Mouse (Mus musculus): ENCODE data around the gene Mrps34.
A peak's percentile ranks its signal among the peaks of the same experiment; 100 is the strongest.
"Not testable (repeated sequence)": the region's sequence is repeated elsewhere in the genome, so short reads cannot be mapped to it uniquely, and the experiment has no call there.

The Mrps34 gene

DNA sequence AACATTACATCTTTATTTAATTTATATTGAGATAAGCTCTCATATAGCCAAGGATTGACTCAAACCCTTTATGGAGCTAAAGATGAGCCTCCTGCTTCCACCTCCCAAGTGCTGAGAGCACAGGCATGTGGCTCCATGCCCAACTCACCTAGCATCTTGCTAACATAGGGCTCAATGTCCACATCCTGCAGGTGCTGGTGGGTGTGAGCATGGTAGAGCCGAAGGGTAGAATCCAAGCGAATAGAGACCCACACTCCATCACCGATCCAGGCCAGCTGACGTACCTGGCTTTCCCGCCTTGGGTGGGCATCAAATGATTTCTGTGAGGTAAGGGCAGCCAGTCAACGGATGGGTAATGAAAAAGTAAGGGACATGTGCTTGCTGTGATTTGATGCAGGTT is 5.1 kb downstream of the Mrps34 start:
- DNase-seq: no peak

DNA sequence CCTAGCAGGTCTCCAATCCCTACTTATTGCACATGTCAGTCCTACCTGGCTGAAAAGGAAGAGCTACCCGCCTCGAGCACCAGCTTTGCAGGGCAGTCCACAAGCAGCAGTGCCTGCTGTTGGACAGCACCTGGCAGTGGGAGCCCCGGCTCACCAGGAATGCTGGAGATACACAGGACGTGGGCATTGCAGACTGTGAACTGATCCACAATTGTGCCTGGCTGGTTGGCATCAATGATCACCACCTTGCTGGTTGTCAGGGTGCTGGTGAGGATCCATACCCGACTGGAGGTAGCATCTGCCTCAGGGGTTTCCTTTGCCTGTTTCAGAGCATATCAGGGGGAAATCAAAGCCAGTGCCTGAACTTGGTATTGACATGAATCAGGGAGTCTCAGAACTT is 7.2 kb downstream of the Mrps34 start:
- DNase-seq: no peak

GRCm38 (mm10) chr17:24902671-24903474 is 8.0 kb downstream of the Mrps34 start:
- DNase-seq: peak; percentile 64 to 72

GRCm38 (mm10) chr17:24903767-24904166 is 8.9 kb downstream of the Mrps34 start:
- no peak for DNase-seq

DNA sequence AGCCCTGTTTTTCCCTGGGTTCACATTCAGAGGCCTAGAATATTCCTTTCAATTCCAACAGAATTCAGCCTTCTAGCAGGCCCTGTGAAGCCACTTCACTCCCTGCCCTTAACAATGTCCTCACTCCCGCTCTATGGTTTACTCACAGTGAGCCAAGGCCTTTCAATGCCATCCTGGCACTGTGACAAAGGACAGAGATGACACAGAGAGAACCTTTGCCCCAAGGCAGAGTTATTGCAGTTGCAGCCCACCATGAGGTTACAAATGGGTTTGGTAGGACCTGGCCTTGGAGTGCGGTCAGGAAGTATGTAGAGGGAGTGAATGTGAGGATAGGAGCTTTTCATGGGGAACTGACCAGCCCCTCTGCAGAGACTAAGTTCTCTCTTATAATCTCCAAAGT is 12.7 kb downstream of the Mrps34 start:
- no peak for DNase-seq

DNA sequence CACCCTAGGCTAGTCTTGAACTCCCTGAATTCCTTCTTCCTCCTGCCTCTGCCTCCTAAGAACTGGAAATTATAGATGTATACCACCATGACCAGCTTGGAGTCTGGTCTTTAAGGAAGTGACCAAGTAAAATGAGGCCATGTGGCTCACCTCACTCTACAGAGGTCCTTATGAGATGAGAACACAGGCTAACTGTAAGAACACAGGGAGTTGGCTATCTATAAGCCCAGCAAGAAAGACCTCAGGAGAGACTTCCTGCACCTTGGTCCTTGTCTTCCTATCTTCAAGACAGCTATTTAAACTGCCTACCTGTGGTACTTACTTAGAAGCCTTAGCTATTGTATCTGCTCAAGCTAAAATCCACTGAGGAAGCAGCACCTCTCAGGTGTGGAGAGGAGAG is 19.1 kb downstream of the Mrps34 start:
- no peak for DNase-seq

DNA sequence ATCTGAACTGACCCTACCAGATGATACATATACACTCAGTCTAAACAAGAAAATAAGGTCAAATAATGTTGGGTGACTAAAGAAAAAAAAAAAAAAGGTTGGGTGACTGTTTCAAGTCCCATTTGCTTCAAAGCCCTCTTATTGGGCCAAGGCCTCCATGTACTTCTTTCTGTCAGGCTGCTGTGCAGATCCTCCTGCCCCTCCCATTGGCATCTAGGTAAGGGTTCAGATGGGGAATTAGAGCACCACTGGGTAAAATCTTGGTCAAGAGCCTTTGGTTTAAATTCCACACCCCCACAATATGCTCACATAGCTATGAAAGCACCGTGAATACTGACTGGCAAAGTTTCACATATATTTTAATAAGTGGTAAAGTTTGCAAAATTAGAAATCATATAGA is 28.3 kb downstream of the Mrps34 start:
- no peak for DNase-seq

DNA sequence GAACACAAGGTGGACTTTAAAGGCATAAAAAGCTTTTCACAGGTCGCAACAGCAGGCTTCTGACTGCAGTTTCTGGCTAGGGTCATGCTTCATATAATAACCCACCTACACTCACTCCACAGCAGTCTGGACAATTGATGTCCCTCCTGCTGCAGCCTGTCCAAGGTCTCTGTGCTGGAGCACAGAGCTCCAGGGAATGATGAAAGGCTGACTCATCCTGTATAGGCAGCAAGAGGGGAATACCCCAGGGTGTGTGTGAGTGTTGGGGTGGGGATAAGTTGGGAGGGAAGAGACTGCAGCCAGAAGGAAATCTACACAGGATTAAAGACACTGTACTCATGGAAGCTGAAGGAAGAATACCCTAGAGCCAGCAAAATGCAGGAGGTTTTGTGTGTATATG is 34.6 kb downstream of the Mrps34 start:
- no peak for DNase-seq

- DNase-seq: no peak
These were observed 37.5 kb downstream of the Mrps34 start for GRCm38 (mm10) chr17:24932431-24932830.

DNA sequence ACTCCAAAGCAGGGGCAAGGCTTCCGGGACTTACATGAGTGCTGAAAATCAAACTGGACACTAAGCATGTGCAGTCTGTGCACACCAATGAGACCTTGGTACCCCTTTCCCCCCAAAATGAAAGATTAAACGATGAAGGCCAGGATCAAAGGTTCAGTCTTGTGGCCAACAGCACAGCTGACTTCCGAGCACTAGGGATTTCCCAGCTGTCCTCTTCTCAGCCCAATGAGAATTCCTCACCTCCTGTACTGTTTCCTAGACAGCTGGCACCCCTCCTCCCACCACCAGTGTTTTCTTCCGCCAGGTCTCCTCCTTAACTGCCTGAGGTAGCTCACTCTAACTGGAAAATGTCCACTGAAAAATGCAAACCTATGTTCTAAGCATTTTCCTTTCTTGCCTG is 38.2 kb downstream of the Mrps34 start:
- DNase-seq: no peak

DNA sequence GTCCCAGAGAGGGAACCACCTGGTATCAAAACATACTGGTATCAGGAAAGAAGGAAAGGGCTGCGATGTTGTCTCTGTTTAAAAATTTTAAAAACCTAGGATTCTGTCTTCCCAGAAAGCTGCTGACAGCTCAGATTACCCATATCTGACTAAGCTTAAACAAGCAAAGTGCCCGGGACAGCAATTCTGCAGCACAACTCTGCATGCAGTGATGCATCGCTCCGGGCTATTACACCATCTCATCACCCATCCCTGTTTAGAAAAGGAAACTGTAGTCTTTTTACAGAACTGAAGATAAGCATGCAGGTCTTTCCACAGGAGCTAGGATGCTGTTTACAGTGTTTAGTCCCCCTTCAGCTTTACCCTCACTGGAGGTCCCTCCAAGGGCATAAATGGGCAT is 40.0 kb downstream of the Mrps34 start:
- DNase-seq: no peak

DNA sequence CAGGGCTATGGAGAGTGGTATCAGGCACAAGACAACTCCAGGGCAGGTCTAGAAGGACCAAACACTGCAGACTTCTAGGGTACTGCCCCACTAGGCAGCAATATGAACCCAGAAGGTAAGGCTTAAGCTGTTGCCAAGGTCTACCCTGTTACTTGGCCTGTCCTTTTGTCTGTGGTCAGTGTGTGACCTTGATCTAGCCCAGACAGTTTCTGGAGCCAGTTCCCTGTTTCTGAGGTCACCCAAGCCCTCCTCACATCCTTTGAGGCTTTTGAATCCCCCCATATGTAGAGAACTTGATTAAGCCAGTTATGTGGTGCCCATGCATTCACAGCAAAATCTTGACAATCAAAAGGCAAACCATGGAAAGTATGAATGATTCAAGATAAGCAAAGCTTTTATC is 40.8 kb downstream of the Mrps34 start:
- DNase-seq: no peak

- peak; percentile 97 to 98 for DNase-seq
These were observed 41.6 kb downstream of the Mrps34 start, which contains the start of gene Mapk8ip3 for GRCm38 (mm10) chr17:24936259-24937237. Mapk8ip3 (minus strand) TSS chr17:24936977.

DNA sequence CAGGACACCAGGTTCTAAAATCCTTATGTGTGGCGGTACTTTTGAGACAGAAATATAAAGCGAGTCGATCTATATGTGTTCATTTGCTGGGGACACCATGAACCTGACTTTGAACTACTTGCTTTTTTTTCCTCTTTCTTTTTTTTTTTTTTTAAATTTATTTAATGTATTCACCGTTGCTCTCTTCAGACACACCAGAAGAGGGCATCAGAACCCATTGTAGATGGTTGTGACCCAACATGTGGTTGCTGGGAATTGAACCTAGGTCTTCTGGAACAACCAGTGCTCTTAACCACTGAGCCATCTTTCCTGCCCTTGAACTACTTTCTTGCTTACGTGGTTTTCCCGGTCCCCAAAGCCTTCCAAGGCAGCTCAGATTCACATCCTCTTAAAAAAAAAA is 42.4 kb downstream of the Mrps34 start:
- DNase-seq: peak in 1 of 2 experiments; percentile 12

- peak; percentile 63 to 65 for DNase-seq
These were observed 47.5 kb downstream of the Mrps34 start for GRCm38 (mm10) chr17:24942453-24942852.

DNA sequence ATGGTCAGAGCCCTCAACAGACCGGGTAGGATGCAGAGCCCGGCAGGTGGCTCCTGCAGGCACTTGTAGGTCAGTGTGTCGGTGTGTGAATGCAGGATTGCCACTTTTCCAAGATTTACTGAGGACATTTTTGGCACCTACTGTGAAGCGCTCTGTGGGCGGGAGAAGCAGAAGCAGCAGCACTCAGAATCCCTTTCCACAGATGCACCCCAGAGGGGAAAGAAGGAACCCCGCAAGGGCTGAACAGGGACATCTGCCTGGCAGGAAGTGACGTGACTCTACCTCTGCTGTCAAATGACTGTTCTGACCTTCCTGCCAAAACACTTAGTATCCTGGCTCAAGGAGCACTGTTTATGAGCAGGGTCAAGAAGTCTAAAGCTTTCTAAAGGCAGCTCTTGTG is 48.1 kb downstream of the Mrps34 start:
- DNase-seq: no peak

DNA sequence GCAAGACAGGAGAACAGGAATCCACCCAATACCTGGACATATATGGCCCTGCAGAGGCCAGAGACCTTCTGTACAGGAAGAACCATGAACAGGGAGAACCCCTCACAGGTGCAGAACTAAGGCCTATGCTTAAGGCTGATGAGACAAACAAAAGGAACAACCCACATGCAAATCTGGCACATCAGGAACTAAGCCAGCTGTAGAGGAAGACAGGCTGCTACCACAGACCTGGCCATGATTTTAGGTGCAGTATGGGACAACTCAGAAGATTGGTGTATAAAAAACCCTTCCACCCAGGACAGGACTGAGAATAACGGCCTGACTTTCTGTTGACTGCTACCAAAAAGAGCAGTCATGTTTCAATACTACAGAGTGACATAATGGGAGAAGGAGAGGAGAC is 48.7 kb downstream of the Mrps34 start:
- DNase-seq: not testable (repeated sequence)
